Mouse (Mus musculus) G1E (cell line): ENCODE measurements at regions not wholly inside any gene's neighbourhood (a gene's known extent, or its start where the extent isn't known, plus 50 kb on each side); places are given as distances from the start of the nearest gene placed in this dataset.

Experiments
- CTCF ChIP-seq: IDR thresholded peaks from 2 replicates; pipeline ENCODE4 v1.5.1; 2012; ENCODE audit warnings: low read depth, low read length, inconsistent platforms, mixed read lengths
- GATA1 ChIP-seq: IDR thresholded peaks from 2 replicates; pipeline ENCODE4 v1.6.1; 2012; ENCODE audit warnings: borderline replicate concordance, low read length, inconsistent platforms, mixed read lengths
- GATA2 ChIP-seq: IDR thresholded peaks from 2 replicates; pipeline ENCODE4 v1.6.1; 2012; ENCODE audit warnings: low read depth, low read length, inconsistent platforms, borderline replicate concordance
- POLR2AphosphoS5 ChIP-seq: IDR thresholded peaks from 2 replicates; pipeline ENCODE4 v1.6.1; 2012; ENCODE audit warnings: low read depth, low read length, inconsistent platforms; ENCODE audit not compliant: insufficient replicate concordance
- TAL1 ChIP-seq: conservative IDR thresholded peaks from 2 replicates; pipeline ENCODE4 v1.6.1; 2012; ENCODE audit warnings: low read depth, low read length, inconsistent platforms, mixed read lengths

DNA sequence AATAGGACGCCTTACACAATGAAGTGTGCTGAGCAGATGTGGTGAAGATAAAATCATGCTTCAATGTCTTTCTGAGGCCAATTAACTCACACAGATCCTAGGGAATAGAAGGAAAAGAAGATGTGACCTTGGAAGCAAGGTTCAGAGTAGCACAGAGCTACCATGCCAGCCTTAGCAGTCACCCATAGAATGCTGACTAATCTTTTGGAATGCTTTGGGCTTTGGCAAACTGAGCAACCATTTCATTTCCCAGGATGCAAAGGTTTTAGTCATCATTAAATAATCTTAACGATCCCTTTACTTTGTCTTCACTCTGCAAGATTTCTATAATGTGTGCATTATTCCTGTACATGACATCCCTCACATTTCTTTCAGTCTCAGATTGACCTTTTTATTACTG lies 152.4 kb downstream of the Cd55b start:
- TF ChIP-seq GATA1: no peak
- no peak for TF ChIP-seq CTCF
- TF ChIP-seq GATA2: no peak
- TF ChIP-seq TAL1: no peak
- TF ChIP-seq POLR2AphosphoS5: no peak
